In genomic region chr5:20536544-20536943, GRCm38 (mm10) we compare ENCODE assay signal across 29 mouse cellular contexts.
DNase-seq lines count a peak whose midpoint lies in the region; ATAC-seq and TF ChIP-seq lines count a peak whose summit lies in the region.
"Had no signal": no experiment of that assay in that cellular context is flagged by ENCODE, and none has a peak within 500 bp of the region (broad histone marks: within the 10 kb centered on the region; RNA-seq: fewer than 3 reads in every experiment).

No protein-coding gene starts in this region.

- no peak overlapping the region for H3K4me2 ChIP-seq in forebrain, embryonic 12.5 days
- no peak overlapping the region for H3K4me2 ChIP-seq in kidney, embryonic 15.5 days
- H3K4me2 ChIP-seq in neural tube, embryonic 13.5 days: no peak overlapping the region
- no peak overlapping the region for H3K4me2 ChIP-seq in neural tube, embryonic 15.5 days
- no peak overlapping the region for H3K4me2 ChIP-seq in limb, embryonic 13.5 days (replicated peaks)
- H3K4me2 ChIP-seq: forebrain, embryonic 13.5 days; heart, embryonic 13.5 days; hindbrain, embryonic 12.5 days; intestine, embryonic 15.5 days; liver, embryonic 15.5 days; lung, embryonic 15.5 days; midbrain, embryonic 11.5 days; neural tube, embryonic 12.5 days had no signal

- no peak for ATAC-seq in forebrain, embryonic 12.5 days (ENCODE audit: low FRiP score)
- peak; percentile 92 for ATAC-seq in kidney, embryonic 15.5 days (replicated peaks; ENCODE audit: low FRiP score)
- no peak for ATAC-seq in neural tube, embryonic 13.5 days (ENCODE audit: low read depth)
- ATAC-seq in neural tube, embryonic 15.5 days (ENCODE audit: low FRiP score): no peak
- ATAC-seq in limb, embryonic 13.5 days (ENCODE audit: low FRiP score, low read depth): peak; percentile 59; the same call in 1 of the 2 replicates
- no peak for ATAC-seq in inflammation-experienced regulatory T-cells, adult 6 months
- ATAC-seq: CD4-positive, CD25-positive, alpha-beta regulatory T cell, adult 4 months; forebrain, embryonic 13.5 days; intestine, embryonic 15.5 days had no signal

- no peak for TF ChIP-seq POLR2A in kidney, adult 2 months (IDR thresholded peaks at IDR 0.05; ENCODE audit: low read depth, low read length)

- TF ChIP-seq CTCF in kidney, adult 2 months (conservative IDR thresholded peaks at IDR 0.05; ENCODE audit: insufficient read depth, insufficient read length, low read depth, low read length): no peak

- 0 out of 2 replicates have a peak, but pooled peaks cover 6% of the 10 kb centered on the region for H3K4me1 ChIP-seq in forebrain, embryonic 12.5 days
- H3K4me1 ChIP-seq in forebrain, embryonic 10.5 days: peaks cover 10% of the 10 kb centered on the region
- H3K4me1 ChIP-seq in kidney, embryonic 15.5 days: peaks cover 8% of the 10 kb centered on the region
- H3K4me1 ChIP-seq in kidney, adult 2 months (ENCODE audit: control insufficient read depth, insufficient read depth, low read length): no peaks in the 10 kb centered on the region
- peaks cover 22% of the 10 kb centered on the region for H3K4me1 ChIP-seq in neural tube, embryonic 13.5 days (replicated peaks)
- peaks cover 7% of the 10 kb centered on the region; the same call in 1 of the 2 replicates for H3K4me1 ChIP-seq in neural tube, embryonic 15.5 days
- peaks cover 16% of the 10 kb centered on the region for H3K4me1 ChIP-seq in limb, embryonic 13.5 days
- H3K4me1 ChIP-seq: forebrain, embryonic 13.5 days; heart, embryonic 13.5 days; hindbrain, embryonic 12.5 days; intestine, embryonic 15.5 days; liver, embryonic 15.5 days; lung, embryonic 15.5 days; neural tube, embryonic 12.5 days had no signal

- no peak overlapping the region for H3K9ac ChIP-seq in forebrain, embryonic 12.5 days
- no peak overlapping the region for H3K9ac ChIP-seq in kidney, embryonic 15.5 days
- no peak overlapping the region for H3K9ac ChIP-seq in neural tube, embryonic 13.5 days
- no peak overlapping the region for H3K9ac ChIP-seq in neural tube, embryonic 15.5 days (replicated peaks)
- no peak overlapping the region for H3K9ac ChIP-seq in limb, embryonic 13.5 days
- H3K9ac ChIP-seq: forebrain, embryonic 13.5 days; heart, embryonic 13.5 days; hindbrain, embryonic 12.5 days; intestine, embryonic 15.5 days; liver, embryonic 15.5 days; lung, embryonic 15.5 days; neural tube, embryonic 12.5 days had no signal

- no peak for DNase-seq in forebrain, embryonic 10.5 days (ENCODE audit: extremely low spot score, low spot score)
- no peak for DNase-seq in kidney, adult 2 months
- DNase-seq: adrenal gland, postnatal 36 days; cerebellum, adult 9-10 months; gastrocnemius, postnatal 14 days; heart, adult 18-20 months; heart, postnatal 14 days; kidney, postnatal 25 days; liver; right cerebral cortex, adult 18-20 months; right cerebral cortex, postnatal 4 days; thymus, postnatal 25 days had no signal

- 53% methylated on average over 3 of the region's 3 CpGs for WGBS in forebrain, embryonic 12.5 days
- WGBS in forebrain, embryonic 10.5 days: 62% methylated on average over 3 of the region's 3 CpGs
- 20% methylated on average over 3 of the region's 3 CpGs for WGBS in kidney, embryonic 15.5 days
- 59% methylated on average over 3 of the region's 3 CpGs for WGBS in kidney, adult 2 months
- 43% methylated on average over 3 of the region's 3 CpGs for WGBS in neural tube, embryonic 13.5 days
- 36% methylated on average over 3 of the region's 3 CpGs for WGBS in neural tube, embryonic 15.5 days
- 25% methylated on average over 3 of the region's 3 CpGs for WGBS in limb, embryonic 13.5 days

- H3K36me3 ChIP-seq in forebrain, embryonic 12.5 days (replicated peaks): no peaks in the 10 kb centered on the region
- no peaks in the 10 kb centered on the region for H3K36me3 ChIP-seq in forebrain, embryonic 10.5 days (replicated peaks)
- no peaks in the 10 kb centered on the region for H3K36me3 ChIP-seq in kidney, embryonic 15.5 days
- no peaks in the 10 kb centered on the region for H3K36me3 ChIP-seq in kidney, adult 2 months (ENCODE audit: control insufficient read depth, insufficient read depth, low read length)
- no peaks in the 10 kb centered on the region for H3K36me3 ChIP-seq in neural tube, embryonic 13.5 days
- no peaks in the 10 kb centered on the region; the same call in 1 of the 2 replicates for H3K36me3 ChIP-seq in neural tube, embryonic 15.5 days
- no peaks in the 10 kb centered on the region for H3K36me3 ChIP-seq in limb, embryonic 13.5 days
- H3K36me3 ChIP-seq: heart, embryonic 13.5 days; hindbrain, embryonic 12.5 days; intestine, embryonic 15.5 days; liver, embryonic 15.5 days; lung, embryonic 15.5 days had no signal

- 0 out of 2 replicates have a peak overlapping the region, but pooled peaks have one; percentile 9 for H3K27ac ChIP-seq in forebrain, embryonic 12.5 days
- H3K27ac ChIP-seq in forebrain, embryonic 10.5 days: no peak overlapping the region
- H3K27ac ChIP-seq in kidney, embryonic 15.5 days: peak overlapping the region; percentile 52; the same call in 1 of the 2 replicates
- H3K27ac ChIP-seq in kidney, adult 2 months (ENCODE audit: insufficient read depth, low read depth, low read length): no peak overlapping the region
- peak overlapping the region; percentile 52 for H3K27ac ChIP-seq in neural tube, embryonic 13.5 days (replicated peaks)
- H3K27ac ChIP-seq in neural tube, embryonic 15.5 days (replicated peaks): no peak overlapping the region
- no peak overlapping the region for H3K27ac ChIP-seq in limb, embryonic 13.5 days
- H3K27ac ChIP-seq: forebrain, embryonic 13.5 days; heart, embryonic 13.5 days; hindbrain, embryonic 12.5 days; intestine, embryonic 15.5 days; layer of hippocampus, adult 2 months; liver, embryonic 15.5 days; lung, embryonic 15.5 days; macrophage; neural tube, embryonic 12.5 days had no signal

- no peak overlapping the region for H3K4me3 ChIP-seq in forebrain, embryonic 12.5 days (replicated peaks)
- no peak overlapping the region for H3K4me3 ChIP-seq in forebrain, embryonic 10.5 days
- H3K4me3 ChIP-seq in kidney, embryonic 15.5 days (replicated peaks): no peak overlapping the region
- H3K4me3 ChIP-seq in kidney, adult 2 months (ENCODE audit: insufficient read depth, low read depth, low read length): no peak overlapping the region
- no peak overlapping the region for H3K4me3 ChIP-seq in neural tube, embryonic 13.5 days
- H3K4me3 ChIP-seq in neural tube, embryonic 15.5 days (replicated peaks): no peak overlapping the region
- no peak overlapping the region for H3K4me3 ChIP-seq in limb, embryonic 13.5 days
- H3K4me3 ChIP-seq: forebrain, embryonic 13.5 days; heart, embryonic 13.5 days; hindbrain, embryonic 12.5 days; intestine, embryonic 15.5 days; layer of hippocampus, adult 2 months; liver, embryonic 15.5 days; lung, embryonic 15.5 days; neural tube, embryonic 12.5 days had no signal

- no peaks in the 10 kb centered on the region for H3K27me3 ChIP-seq in forebrain, embryonic 12.5 days
- no peaks in the 10 kb centered on the region for H3K27me3 ChIP-seq in forebrain, embryonic 10.5 days (ENCODE audit: poor library complexity, severe bottlenecking)
- H3K27me3 ChIP-seq in kidney, embryonic 15.5 days: no peaks in the 10 kb centered on the region
- no peaks in the 10 kb centered on the region for H3K27me3 ChIP-seq in kidney, adult 2 months (replicated peaks; ENCODE audit: control insufficient read depth, insufficient read depth, low read length)
- H3K27me3 ChIP-seq in neural tube, embryonic 13.5 days: no peaks in the 10 kb centered on the region
- H3K27me3 ChIP-seq in neural tube, embryonic 15.5 days (replicated peaks): no peaks in the 10 kb centered on the region
- no peaks in the 10 kb centered on the region for H3K27me3 ChIP-seq in limb, embryonic 13.5 days
- H3K27me3 ChIP-seq: forebrain, embryonic 13.5 days; heart, embryonic 13.5 days; hindbrain, embryonic 12.5 days; intestine, embryonic 15.5 days; liver, embryonic 15.5 days; lung, embryonic 15.5 days; neural tube, embryonic 12.5 days had no signal

- no peaks in the 10 kb centered on the region for H3K9me3 ChIP-seq in forebrain, embryonic 12.5 days
- no peaks in the 10 kb centered on the region for H3K9me3 ChIP-seq in forebrain, embryonic 10.5 days
- H3K9me3 ChIP-seq in kidney, embryonic 15.5 days (replicated peaks): no peaks in the 10 kb centered on the region
- H3K9me3 ChIP-seq in neural tube, embryonic 13.5 days: no peaks in the 10 kb centered on the region
- H3K9me3 ChIP-seq in neural tube, embryonic 15.5 days (replicated peaks): no peaks in the 10 kb centered on the region
- no peaks in the 10 kb centered on the region for H3K9me3 ChIP-seq in limb, embryonic 13.5 days
- H3K9me3 ChIP-seq: forebrain, embryonic 13.5 days; heart, embryonic 13.5 days; hindbrain, embryonic 12.5 days; intestine, embryonic 15.5 days; liver, embryonic 15.5 days; lung, embryonic 15.5 days; neural tube, embryonic 12.5 days had no signal

Comparison
In these comparisons a context has a peak if more than half of its experiments do, and no peak if none do; other contexts are left out.
1. H3K27ac ChIP-seq: peak in forebrain, embryonic 12.5 days (single experiment), kidney, embryonic 15.5 days (single experiment) and neural tube, embryonic 13.5 days (single experiment); none in forebrain, embryonic 10.5 days (single experiment), kidney, adult 2 months (single experiment), neural tube, embryonic 15.5 days (single experiment) and limb, embryonic 13.5 days (single experiment).
2. ATAC-seq: peak in kidney, embryonic 15.5 days (single experiment) and limb, embryonic 13.5 days (single experiment); none in forebrain, embryonic 12.5 days (single experiment), neural tube, embryonic 13.5 days (single experiment), neural tube, embryonic 15.5 days (single experiment) and inflammation-experienced regulatory T-cells, adult 6 months (single experiment).